Mouse (Mus musculus) heart, postnatal 4 days (tissue): ENCODE measurements at regions not wholly inside any gene's neighbourhood (a gene's known extent, or its start where the extent isn't known, plus 50 kb on each side); places are given as distances from the start of the nearest gene placed in this dataset.
"Not testable (repeated sequence)": the region's sequence is repeated elsewhere in the genome, so short reads cannot be mapped to it uniquely, and the experiment has no call there.

Experiments
- DNase-seq: peaks from one replicate; pipeline ENCODE4 v3.0.0; 2021

DNA sequence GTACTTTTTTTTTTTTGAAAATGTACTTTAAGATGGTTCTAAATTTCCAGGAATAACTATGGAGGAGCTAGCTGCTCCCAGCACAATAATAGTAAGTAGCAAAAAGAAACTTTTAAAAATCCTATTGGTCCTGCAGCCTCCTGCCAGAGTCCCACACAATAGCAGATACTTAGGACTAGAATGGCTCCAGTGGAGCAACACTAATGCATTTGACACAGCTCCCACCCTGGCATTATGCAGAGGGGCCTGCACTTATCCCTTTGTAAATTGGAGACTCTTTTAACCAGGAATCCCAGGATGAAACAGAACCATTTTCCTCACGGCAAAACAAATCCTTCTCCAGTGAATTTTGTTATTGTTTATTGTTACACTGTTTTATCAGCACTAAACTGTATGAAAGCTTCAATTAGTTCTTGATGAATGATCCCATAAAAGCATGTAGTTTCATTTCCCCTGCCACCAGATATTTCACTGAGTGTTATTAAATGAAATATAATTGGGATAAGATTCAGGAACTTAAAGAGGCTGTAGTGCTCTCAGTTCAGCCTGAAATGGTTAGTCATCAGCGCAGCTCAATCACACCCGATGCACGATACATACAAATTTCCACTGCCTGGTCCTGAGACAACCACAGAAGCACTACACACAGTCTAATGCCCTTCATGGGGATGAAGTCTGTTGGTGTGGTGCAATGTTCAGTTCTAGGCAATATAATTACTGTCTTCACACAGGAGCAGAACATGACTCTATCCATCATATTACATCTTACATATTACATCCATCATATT, 708.6 kb upstream of the Mms22l start:
- DNase-seq: no peak

DNA sequence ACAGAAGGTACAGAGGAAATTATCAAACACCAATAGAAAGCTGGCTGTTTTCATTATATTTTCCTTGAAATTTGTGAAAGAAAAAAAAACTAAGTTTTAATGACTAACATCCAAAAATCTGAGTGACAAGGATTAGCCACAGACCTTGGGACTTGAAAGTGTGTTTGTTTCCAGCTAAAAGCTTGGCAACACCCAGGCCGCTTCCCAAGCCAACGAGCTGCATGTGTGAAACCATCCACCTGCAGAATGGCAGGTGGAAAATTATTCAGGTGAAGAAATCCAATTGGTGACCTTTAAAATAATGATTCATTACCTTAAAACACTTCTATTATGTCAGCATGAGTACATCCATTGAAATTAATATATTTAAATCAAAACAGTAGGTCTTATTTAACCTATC, 672.7 kb upstream of the Mms22l start:
- DNase-seq: no peak

DNA sequence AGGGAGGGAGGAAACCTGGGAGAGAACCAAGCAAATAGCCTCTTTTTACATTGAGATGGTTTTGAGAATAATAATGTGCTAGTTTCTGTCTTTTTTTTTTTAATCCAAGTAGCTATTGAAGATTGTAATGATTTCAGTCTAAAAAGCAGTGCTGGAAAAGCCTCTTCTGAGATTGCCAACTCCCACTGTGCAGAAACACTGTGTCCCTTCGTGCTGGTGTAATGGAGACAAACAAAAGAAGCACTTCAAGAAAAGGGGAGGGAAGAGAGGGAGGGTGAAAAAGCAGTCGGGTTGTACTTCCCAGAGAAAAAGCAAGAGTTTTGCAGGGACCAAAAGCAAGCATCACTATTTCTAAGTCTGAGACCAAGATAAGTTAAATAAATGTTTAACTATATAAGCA, 669.4 kb upstream of the Mms22l start:
- DNase-seq: no peak

DNA sequence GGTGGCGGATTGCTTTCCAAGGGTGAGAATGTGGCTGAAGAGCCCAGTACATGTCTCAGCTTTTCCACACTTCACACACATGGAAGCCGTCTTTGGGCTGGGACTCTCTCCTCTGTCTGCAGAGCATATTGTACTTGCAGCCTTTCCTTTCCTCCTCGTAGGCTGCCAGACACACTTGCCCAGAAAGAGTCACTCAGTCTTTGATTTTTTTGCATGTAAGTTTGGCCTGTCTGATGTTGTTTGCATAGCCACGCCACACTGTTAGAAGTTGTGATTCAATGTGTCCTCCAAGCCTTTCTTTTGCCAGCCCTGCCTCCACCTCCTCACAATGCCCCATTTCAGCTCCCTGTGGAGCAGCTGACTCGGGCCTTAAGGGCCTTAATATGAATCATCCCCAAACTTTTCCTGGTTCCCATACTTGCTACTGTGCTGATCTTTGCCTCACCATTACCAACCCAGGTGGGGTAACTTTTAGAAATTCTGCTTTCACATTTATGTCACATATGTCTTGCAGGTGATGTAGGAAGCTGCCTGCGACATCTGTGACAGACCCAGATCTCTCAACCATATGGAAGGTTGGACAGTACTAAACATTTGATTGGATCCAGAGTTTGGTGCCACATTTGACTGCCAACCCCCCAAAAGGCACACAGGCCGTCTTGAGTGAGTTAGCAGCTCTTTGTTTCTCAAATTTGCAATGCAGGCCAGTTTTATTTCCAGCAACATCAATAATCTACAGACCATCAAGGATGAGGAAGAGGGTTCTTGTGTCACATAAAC, 663.7 kb upstream of the Mms22l start:
- DNase-seq: peak; percentile 5

DNA sequence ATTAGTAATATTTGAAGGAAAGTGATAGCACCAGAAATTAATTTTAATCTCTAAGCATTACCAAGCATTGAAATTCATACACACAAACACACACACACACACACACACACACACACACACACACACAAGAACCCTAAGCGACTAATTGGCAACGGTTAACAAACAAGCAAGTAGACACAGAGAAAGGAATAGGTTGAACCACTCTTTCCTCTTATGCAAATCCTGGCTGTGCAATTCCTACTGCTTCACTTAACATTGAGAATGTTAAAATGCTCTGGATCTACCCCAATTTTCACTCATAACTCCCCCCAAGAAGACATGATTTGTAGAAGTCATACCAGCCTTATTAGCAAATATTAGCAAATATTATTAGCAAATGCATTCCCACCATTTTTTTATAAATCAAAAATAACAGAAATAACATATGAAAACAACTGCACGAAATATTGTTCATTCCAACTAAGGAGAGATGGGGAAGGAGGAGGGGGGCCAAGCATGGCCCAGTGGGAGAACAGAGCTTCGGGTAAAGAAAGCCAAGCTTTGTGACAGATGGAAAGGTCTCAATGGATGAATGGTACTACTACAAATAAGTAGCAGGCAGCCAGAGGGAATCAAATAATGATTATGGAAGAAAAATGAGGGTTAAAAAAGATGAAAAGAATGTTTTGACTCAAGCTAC, 652.5 kb upstream of the Mms22l start:
- DNase-seq: no peak

DNA sequence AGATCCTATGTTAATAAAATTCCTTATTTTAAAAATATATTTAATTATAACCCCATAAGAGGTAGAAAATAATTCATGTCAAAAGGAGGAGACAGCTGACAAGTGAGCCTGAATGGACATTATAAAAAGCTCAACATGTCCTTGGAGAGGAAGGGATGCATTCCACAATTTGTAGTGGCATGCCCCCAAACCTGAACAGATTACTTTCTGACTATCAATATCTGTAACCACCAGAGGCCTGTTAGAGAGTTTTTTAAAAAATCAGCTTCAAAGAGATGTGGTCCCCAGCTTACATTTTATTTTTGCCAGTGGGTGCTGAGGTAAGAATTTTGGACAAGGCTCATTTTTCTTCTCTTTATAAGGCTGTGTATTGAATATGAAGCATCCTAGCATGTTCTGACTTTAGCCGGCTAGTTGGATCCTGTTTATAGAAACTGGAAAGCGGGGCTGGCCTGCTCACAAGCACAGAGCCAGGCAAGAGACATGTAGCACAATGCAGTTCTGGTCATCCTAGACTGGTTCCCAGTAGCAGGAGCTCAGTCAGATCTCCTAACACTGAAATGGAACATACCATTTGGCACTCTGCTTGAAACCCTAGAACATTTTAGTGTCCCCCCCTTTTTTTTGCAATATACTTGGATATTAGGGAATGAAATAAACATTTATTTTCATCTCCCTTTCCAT, 651.8 kb upstream of the Mms22l start:
- no peak for DNase-seq

DNA sequence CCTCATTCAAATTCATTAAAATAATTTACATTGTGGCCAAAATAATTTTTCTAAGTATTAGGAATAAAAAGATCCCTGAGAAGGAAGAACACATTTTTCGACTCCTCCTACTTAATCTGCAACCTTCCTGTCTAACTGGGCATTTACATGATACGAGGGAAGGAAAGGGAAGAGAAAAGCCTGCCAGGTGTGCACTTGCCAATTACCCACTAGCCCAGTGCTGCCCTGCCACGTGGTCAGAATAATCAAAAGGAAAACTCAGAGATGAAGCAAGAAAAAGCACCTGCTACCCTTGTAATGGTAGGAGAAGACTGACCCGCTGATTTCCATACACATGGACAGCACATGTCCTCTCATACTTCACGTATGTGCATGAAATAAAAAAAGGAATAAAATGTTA, 651.0 kb upstream of the Mms22l start:
- DNase-seq: no peak

DNA sequence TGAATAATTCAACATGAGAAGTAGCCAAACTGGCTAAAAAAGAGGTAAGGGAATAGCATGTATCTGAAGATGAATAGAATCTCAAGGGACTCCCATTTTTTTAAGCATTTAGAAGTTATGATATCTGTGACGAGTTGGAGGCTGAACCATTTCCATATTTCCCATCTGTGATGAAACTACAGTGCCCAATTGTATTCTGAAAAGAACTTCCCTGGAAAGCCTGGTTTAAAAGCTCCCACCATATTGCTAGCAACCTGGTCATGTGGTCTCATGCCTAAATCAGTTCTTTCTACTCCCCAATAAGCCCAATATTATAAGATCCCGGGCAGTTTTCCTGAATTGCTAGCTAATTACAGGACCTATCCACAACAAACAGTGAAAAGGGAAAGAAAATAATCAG, 645.6 kb upstream of the Mms22l start:
- DNase-seq: no peak

DNA sequence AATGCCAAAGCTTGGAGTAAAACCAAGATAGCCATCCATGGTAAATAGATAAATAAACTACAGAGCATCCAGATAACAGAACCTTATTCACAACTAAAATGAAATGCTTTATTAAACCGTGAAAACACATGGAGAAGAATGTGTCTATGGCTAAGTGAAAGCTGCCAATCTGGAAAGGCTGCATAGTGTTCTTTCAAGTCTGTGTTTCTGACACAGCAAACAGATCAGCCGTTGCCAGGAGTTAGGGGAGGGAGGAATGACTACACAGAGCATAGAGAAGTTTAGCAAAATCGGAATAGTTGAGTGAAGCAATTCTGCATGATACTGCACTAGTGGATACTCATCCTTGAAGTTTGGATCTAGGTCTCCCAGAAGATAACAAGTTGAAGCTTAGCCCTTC, 633.8 kb upstream of the Mms22l start:
- DNase-seq: no peak

DNA sequence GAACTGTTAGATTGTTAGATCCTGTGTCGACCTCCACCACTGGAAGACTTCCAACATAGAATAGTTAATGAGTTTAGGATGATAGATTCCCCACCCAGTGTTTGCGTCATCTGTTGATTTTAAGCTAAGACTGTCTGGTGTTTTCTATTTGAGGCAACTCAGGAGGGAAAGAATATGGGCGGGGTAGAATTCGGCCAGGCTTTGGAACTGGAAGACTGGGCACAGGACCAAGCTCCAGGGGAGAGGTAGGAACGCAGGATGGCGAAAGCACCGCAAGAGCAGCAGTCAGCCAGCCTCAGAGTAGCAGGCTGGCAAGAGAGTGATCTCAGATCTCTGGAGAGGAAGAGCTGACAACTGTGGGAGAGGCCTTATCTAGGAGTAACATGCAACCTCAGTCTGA, 616.2 kb upstream of the Mms22l start:
- no peak for DNase-seq

DNA sequence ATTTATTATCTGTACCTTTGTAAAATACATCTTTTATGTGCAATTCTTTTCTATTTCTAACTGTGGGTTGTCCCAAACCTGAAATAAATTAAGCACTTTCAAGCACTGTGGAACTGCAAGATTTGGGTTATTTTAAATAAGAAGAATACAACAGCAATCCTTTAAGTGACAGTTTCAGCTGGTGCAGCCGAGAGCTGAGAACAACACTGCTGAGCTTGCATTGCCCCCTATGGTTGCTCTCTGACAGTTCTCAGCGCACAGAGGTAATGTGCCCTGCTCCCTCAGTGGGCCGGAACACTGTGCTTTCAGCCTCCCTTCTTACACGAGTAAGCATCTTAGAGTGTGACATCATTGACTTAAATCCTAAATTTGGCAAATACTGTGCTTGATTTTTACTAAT, 582.9 kb upstream of the Mms22l start:
- DNase-seq: peak; percentile 5

DNA sequence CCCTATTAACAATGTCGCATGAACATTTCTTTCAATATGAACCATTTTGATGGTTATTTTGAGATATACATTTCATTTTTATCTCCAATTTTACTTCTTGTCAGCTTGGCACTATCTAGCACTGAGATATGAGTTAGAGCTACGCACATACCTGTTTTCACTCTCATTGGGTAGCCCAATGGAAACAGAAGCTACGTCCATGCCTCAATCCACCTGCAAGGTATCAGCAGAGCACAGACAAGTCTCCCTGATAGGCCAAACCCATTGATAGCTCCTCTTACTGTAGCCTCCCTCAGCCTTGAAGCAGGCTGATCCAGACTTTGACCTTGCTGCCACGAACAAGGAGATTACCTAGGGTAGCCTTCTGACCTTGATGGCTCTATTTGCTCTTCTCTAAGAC, 582.4 kb upstream of the Mms22l start:
- DNase-seq: no peak

DNA sequence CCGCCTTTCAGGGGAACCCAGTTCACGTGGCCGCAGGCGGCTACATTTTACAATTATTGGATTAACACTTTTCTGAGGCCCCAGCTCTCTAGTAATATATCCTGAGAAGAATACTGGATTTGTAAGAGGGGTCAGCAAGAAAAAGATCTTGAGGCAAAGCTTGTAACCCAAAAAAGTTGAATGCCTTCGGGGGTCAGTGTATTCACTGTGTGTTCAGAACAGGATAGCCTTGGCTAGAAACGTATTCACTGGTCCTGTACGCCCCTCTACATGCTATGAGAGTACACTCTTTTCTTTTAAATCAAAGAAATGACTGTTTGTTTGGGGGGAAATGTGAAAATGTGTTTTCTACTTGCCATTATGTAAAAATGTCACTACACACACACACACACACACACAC, 581.8 kb upstream of the Mms22l start:
- no peak for DNase-seq

DNA sequence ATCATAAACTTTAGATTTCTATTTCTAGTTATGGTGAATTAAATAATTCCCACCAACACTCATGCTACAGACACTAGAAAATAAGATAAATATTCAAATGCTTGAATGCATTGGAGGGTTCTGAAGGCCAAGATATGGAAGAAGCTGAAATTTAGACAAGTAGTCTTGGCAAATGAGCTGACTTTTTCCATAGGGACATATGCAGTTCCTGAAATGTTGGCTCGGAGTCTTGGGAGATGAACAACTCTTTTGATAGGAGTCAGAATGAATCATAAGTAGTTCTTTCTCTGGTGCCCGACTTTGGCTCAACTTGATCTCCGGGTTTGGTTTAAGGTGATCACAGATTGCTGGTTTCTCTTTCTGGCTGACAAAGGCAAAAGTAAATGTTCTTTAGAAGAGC, 574.7 kb upstream of the Mms22l start:
- DNase-seq: no peak

DNA sequence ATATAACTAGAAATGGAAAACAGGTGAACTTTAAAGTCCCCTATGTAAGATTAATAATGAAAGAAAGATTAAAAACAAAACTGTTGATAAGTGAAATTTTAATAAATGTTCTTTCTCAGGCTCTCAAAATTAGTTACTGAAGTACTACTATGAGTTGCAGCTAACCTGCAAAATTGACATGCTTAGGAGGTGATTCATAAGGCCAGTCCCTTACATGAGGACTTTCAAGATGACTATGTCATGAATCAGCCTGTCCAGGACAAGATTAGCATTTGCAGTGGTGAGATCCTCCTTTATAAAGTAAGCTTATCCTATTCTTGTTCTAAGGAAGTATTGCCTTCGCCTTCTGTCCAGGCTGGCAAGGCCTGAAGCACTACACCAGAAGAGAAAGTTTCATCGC, 542.1 kb upstream of the Mms22l start:
- DNase-seq: no peak

DNA sequence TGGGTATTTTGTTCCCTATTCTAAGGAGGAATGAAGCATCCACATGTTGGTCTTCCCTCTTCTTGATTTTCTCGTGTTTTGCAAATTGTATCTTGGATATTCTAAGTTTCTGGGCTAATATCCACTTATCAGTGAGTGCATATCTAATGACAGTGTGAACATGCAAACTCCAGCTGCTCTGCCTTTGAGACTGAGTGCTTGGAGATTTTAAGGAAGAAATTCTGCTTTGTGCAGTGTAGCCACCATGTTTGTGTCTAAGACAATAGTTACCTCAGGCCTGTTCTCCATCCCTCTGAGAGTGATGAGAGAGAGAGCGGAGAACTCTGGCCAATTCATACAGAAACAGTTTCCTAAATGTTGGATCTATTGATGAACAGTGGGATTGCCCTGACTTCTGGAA, 514.1 kb upstream of the Mms22l start:
- not testable (repeated sequence) for DNase-seq

DNA sequence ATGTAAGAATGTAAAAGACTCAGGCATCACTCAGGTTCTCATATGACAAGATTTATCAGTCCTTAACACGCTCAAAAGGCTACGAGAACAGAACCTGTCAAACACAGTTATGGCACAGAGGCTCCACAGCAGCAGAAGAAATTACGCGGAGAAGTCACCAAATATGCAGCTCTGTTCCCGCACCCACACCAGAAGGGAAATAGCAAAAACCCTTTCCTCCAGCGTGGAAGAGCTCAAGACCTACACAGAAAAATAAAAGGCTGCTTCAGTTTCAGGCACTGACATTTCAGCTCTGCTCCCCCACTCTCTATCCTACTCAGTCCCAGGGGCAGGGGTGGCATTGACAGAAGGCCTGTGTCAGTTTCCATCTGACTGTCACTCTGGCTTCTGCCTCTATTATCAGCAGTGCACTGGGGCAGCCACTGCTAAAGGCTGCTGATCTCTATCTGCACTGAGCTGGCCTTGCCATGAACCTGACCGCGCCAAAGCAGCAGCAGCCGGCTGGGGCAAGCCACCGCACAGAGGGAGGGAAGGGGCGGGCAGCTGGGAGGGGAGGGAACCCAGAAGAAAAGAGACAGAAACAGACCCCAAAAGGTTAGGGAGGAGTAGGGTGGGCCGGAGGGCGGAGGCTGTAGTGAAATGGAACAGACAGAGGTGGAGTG, 513.3 kb upstream of the Mms22l start:
- no peak for DNase-seq

DNA sequence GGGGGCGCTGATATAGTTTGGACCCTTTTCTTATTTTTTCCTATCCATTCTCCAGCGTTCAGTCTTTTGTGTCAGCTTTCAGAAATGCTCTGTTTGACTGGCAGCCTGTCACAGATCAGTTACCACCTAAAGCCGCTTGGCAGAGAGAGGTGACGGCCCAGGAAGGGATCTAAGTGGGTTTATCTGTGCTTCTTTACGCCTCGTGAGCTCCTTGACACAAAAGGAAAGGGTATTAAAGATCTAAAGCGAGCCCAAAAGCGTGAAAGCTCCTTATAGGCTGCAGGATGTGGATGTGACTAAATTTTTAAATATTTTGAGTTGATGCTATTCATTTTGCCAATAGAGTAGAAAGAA, 512.8 kb upstream of the Mms22l start:
- DNase-seq: no peak

DNA sequence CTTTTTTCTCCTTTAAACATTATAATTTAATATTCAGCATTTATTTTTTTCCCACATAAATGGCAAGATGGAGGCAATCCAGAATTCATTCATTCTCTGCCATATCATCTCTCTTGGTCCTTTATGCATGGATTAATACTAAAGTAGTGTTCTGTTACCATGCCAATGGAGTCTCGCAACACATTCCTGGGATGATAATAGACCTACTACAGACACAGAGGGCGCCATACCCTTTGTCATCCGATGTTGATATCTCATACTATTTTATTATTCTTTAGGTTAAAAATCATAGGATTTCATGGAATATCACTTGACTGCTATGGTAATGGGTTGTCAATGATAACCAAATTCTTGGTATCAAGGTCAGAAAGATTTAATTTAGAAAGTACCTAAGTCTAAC, 512.2 kb upstream of the Mms22l start:
- no peak for DNase-seq

DNA sequence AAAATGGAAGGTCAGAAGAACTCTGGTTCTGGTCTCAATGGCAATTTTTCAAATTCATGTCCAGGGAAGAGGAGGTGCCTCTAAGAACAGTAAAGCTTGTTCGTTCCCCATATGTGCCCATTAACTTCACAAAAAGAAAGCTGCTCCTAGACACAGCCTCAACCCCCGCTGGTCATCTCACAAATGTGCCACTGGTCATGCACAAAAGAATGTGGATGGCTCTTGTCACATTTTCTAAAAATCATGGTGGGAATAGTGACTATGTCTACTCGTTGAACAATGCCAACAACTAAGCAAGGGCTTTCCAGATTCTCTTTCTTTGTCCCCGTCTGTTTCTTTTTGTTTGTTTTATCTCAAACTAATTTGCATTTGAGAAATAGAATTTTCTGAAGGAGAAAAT, 510.3 kb upstream of the Mms22l start:
- DNase-seq: no peak

DNA sequence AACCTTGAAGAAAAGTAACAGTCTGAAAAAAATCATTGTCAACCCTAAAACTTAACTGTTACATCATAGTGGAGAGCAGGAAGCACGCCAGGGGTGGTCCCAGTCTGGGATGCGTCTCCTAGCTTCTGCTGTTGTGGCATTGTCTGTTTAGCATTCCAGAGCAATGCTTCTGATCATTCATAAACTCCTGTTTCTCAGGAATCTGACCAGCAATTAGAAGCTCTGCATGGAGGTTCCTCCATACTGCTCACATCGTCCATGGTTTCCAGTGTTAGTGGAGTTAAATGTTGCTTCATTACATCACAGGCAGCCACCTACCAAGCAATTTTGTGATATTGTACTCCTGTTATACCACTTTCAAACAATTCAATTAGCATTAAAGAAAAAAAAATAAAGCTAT, 502.4 kb upstream of the Mms22l start:
- DNase-seq: no peak

DNA sequence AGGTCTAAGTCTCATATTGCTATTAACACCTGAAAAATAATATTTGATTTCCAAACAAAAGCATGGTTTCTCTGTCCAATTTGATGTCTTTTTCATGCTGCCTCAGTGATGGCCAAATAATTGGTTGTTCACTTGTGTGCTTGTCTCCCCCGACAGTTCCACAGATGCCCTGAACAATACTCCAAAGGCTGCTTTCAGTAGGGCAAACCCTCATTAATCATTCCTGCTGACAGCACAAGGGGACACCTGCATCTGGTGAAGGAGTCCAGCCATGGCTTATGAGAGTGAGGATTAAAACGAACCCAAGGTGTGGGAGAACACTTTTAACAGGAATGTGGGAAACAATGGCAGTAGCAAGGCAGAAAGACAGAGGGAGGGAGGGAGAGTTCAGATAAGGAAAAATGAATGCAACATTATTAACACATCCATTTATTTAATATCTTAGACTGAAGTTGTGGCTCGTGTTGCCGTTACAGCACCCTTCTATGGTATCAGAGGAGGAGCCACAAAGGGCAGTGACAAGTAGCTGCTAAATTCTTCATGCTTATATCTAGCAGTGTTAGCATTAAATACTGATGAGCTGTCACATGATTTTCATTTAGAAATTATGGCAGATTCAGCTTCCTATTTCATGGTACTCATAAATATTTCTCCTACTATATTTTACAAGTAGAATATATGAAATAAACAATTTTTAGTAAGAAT, 501.8 kb upstream of the Mms22l start:
- no peak for DNase-seq
